Mouse (Mus musculus) cerebellum, adult 11-12 months (tissue): ENCODE results near the gene Syt1.

Experiments used
- DNase-seq: peaks from one replicate; pipeline ENCODE4 v3.0.0; 2022

Syt1 gene

DNA sequence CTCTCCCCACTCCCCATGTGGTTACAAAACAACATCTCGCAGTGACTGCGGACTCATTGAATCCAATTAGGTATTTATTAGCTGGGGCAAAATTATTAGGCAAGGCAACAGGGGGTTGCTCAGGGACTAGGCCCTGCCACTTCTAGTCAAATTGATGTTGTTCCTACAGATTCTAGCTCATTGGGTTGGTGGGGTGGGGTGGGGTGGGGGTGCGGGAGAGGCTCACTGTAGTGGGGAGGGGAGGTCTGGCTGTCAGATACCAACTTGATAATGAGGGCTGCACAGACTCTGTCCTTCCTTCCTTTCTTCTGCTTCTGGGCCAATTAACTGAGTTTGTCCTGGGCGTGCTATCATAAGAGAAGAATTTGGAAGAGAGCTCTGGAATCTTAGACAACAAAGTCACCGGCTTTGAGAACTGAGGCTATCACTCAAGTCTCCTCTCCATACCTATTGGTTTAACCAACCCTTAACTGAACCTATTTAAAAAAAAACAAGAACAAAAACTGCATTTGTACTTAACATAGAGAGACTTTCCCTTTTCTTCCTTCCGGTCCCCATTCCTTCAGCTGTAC lies 441.1 kb downstream of the Syt1 start:
- no peak for DNase-seq

DNA sequence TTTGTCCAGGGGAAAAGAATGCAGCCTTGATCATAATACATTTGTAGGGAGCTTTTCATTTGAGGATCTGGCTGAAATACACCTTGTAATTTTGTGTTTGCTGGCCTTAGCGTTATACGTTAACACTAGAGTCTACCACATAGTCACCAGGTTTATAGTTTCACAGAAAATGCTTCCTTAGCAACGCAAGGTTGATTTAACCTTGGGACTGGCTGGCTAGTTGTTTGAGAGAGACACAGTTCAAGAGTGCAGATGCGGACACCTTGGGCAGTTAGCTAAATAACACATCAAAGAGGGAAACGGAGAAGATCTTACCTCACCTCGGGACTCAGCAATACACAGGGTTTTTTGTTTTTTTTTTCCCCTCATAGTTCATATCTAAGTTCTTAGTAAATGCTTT lies 441.9 kb downstream of the Syt1 start:
- DNase-seq = no peak

DNA sequence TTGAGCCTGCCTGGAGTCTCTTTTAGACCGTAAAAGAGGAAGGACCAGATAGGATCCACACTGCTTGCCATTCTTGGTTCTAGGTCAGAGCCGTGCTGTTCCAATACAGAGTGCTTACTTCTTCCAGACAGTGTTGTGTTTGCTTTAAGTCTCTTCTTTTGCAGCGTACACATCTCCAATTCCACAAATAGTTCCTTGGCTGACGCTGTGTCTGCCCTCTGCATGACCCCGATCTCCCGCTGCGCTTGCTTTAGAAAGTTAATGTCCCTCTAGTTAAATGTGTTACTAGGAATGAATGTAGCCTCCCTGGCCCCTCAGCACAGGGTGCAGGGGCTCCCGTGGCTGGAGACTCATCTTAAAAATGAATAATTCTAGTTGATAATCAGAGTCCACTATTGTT lies 442.6 kb downstream of the Syt1 start:
- no peak for DNase-seq

DNA sequence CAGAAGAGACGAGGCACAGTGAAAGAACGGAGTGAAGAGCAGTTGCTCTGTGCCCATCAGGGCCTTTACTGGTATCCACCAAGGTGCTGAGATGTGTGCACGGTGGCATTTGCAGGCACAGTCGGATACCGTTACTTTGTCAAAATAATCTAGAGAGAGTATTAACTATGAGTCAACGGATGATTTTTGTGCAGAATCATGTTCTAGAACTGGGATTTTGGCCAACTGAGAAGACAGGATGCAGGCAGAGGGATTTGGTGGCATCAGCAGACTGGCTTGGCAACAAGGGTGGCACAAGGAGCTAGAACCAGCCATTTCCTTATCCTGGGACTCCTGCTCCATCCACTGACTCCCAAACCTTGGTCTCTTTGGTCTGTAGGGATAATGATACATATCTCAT lies 443.3 kb downstream of the Syt1 start:
- peak; percentile 76 for DNase-seq

DNA sequence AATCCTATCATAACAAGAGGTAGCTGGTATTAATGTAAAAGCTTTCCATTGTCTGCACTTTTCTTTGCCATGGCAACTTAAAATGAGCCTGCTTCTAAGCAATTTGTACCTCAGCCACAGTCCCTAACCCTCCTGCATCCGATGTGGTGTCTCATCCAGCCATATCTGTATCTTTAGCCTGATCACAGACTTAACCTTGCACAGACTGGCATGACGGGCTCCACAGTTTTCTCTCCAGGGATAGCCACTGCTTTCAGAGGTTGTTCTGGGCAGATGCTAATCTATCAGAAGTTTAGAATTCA lies 451.2 kb downstream of the Syt1 start:
- DNase-seq = no peak

DNA sequence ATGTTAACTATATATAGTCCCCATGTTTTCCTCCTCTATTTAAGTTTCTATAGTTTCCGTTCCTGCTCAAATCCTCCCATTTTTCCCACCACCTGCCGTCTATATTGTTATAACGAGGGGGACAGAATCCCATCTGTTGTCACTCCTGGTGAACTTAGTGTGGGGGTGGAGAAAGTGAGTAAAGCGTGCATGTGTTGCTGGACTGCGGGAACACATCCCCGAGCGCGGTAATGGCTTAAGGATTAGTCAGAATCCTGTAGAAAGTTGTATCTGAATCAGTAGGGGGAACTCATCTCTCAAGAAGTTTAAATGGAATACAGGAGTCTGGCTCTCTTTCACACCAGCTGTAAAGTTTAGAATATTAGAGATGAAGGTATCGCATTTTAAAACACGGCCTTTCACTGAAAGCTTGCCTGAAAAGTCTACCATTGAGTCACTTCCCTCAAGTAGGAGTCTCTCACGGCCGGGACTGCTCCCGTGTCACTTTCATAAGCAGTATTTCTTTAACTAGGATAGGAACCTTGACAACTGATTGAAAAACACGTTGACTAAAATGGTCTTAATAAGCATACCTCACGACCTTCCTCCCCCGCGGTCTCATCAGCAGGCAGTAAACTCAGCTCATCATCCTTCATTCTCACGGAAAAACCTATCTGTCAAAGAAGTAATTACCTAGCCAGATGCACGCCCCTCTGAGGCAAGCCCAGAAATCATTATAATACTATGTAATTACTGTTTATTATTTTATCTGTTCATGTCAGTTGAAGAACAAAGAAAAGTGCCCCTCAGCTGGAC lies 451.8 kb downstream of the Syt1 start:
- DNase-seq = no peak

DNA sequence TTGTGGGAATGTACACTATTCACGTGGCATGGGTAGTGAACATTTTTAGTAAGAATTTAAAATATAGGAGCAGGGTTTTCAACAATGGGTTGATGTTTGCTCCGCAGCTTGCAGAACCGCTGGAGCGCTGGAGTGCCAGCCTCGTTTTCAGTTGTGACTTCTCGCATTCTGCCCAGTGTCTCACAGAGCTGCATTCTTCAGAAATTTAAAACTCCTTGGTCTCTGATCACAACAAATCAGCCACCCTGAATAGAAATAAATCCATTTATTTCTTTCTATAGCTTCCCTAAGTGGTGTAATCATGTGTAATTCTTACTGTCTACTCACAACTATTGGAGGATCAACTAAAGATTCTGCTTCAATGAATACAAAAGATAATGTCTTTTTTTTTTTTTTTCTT lies 458.2 kb downstream of the Syt1 start:
- no peak for DNase-seq

DNA sequence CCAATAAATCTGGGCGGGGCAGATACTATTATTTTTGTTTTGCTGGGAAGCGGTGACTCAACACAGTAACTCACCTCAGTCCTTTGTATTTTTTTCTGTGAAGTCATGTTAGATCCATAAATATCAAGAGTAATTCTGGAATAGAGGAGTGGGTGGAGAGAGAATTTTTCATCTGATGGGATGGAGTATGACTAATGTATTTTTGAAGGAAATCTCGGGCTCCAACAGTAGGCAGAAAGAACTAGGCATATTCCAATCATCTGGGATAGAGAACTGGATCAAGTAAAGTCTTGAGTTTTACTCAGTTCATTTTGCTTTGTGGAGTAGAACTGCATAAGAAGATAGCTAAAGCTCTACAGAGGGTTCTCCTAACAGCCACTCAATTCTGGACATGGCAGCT lies 465.1 kb downstream of the Syt1 start:
- no peak for DNase-seq

DNA sequence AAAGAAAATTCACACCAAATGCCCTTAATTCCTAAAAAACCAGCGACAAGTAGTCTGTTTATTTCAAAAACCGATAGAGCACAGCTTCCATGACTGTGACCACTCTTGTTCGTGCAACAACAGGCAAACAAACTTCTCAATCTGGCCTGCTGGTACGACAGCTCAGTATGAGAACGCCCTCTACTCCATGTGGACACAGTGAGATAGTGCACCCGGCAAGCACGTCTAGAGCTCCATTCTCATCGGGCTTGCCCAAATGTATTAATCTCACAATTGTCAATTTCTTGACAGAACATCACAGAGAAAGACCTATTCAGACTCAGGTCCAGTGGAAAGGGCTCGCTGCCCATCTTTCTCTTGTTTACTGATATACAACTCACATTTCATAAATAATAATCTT lies 469.2 kb downstream of the Syt1 start:
- no peak for DNase-seq

DNA sequence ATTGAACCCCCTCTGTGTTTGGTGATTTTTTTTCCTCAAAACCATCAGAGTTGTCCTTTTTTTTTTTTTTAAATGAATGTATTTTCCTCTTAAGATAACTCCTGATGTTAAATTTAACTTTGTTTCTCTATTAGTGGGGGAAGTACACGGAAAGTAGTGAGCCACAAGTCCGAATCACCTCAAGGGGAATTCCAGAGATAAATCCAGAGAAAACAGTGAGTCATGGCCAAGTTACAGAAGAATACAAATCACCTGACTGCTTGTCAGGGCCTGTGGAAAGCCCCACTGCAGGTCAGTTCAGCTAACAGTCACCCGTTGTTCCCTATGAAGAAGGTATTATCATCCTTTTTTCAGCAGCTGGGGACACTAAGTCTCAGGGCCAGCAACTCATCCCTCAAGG lies 472.2 kb downstream of the Syt1 start:
- DNase-seq = no peak

DNA sequence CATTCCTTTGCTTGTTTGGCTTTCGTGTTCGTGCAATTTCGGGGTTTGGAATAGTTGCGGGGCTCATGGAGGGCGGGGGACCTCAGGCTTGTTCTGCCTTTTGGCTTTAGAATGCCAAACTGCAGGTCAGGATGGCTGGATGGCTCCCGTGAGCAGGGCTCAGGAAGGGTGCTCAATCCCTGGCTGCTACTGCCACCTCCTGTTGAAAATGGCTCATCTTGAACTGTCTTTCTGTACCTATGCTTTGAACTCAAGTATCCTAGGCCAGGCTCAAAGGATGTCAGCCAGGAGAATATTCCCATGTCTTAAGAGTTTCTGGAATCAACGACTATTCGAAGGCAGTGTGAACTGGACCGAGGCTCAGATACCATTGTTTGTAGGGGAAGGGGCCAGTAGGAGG lies 473.1 kb downstream of the Syt1 start:
- DNase-seq = no peak

DNA sequence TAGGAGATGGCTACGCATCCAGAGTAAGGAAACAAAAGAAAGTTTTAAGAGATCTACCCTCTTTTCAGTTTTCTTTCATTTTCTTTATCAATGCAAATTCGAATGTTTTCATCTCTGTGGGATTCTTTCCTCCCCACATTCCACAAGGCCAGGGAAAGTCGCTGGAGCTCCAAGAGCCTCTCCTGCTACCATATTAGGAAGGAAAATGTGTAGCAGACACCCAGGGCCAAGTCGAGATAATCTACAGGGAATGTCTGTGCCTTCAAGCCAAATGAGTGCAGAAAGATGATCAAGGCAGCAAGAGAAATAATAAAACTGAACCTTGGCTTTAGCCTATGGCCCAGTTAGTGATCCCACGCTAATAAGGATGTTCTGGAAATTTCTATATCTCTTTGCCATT lies 474.9 kb downstream of the Syt1 start:
- DNase-seq = no peak

DNA sequence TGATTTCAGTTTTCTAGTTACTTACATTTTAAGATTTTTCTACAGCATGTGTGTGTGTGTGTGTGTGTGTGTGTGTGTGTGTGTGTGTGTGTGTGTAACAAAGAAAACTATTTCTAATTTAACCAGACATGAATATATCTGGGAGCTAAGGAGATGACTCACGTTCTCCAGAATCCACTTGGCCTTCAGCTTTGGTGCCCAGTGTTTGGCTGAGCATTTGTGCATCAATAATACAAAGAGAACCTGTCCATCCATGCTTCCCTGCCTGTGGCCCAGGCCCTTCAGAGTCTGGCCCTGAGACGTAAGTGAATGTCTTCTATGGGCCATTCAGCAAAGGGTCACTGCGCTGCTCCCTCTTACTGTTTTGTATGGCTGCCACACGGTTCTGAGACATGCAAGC lies 476.7 kb downstream of the Syt1 start:
- no peak for DNase-seq

DNA sequence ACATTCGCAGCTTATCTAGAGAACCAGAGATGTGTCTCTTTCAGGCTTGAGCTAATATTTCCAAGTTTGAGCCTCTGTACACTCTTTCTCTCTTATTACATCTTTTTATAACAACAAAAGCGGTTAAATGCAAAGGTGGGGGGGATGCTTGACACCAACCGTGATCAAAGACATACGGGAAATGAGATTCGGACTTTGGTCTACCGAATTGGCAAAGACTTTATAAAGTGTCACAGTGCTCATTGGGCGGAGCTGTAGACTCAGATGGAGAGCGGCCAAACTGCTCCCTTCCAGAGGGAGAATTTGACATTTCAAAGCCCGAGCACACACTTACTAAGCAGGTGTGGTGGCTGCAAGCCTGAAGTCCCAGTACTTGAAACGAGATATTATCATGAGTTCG lies 477.9 kb downstream of the Syt1 start:
- DNase-seq = no peak

DNA sequence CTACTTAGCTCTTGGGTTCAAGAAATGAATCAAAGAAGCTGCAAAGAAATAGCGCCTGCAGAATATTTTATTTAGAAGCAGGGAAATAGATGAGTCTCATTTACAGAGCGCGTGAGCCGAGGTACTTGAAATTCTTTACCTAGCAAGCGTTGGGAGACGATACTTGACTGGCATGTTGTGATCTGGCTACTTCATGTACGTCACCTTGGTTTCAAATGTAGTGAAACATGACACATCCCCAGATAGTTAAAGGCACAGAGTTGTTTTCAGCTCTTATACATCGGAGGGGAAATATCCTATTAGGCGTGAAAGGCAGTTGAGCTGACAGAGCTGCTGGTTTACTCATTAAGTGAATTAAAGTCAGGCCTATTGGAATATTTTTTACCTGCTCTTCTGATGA lies 478.5 kb downstream of the Syt1 start:
- DNase-seq = no peak

DNA sequence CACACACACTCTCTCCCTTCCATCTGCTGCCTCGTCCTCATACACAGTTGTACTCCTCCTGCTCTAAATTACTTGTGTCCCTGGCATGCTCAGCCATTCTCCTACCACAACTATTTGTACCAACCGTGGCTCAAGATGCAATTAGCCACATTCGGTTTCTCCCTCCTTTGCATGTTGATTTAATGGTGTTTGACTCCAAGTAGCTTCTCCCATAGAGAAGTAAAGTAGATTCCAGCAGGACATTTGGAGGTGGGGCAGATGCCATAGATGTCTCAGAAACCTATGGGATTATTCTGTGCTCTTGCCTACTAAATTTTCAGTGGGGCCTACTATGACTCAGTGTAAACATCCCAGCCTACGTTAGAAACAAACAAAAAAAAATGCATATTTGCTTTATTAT lies 479.1 kb downstream of the Syt1 start:
- DNase-seq = no peak

DNA sequence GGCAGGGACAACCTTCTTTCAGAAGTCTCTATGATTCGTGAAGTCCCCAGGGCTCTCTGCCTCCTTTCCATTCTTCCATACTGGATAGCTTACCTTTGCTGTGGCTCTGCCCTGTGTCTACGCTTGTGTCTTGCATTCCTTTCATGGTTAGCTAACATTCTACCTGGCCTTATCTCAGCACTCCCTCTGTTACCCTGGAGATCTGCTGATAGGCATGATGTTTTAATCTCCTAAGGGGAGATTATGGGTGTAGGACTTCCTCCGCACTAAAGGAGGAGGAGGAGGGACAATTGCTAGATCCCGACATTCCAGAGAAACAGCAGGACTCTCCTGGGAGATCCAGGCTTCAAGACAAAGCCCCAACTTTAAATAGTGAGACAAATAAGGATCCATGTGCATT lies 479.7 kb downstream of the Syt1 start:
- DNase-seq = no peak

DNA sequence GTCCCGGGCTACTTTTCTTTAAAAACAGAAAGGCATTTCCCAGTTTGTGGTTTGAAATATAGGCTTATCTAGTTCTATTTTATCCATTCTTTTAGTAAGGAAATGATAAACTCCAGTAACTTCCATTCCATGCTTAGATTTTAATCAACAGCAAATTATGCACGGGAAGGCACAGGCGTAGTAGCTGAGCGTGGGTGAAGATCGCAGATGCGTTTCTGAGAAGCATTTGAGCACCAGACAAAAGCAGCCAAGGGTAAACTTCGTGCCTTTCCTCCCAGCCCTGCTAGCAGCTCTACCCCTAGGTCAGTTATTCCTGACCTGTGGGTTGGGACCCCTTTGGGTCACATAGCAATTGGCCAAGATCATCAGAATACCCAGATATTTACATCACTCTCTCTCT lies 482.4 kb downstream of the Syt1 start:
- no peak for DNase-seq

DNA sequence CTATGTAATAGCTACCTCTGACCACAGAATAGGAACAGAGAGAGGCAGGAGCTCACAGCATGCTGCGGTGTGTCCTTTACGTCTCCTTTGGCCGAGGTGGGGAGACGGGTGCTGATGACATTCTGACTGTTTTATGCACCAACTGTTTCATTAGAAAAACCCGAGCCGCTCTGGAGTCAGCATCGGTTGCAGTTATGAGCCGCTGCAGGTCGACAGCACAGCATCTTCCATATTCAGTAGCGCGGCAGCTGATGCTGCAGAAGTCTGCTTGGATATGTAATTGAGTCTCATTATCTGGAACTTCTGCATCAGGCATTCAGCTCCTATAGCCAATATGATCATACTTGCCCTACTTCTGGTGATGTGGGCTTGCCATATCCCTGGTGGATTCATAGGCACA lies 485.3 kb downstream of the Syt1 start:
- DNase-seq = no peak

DNA sequence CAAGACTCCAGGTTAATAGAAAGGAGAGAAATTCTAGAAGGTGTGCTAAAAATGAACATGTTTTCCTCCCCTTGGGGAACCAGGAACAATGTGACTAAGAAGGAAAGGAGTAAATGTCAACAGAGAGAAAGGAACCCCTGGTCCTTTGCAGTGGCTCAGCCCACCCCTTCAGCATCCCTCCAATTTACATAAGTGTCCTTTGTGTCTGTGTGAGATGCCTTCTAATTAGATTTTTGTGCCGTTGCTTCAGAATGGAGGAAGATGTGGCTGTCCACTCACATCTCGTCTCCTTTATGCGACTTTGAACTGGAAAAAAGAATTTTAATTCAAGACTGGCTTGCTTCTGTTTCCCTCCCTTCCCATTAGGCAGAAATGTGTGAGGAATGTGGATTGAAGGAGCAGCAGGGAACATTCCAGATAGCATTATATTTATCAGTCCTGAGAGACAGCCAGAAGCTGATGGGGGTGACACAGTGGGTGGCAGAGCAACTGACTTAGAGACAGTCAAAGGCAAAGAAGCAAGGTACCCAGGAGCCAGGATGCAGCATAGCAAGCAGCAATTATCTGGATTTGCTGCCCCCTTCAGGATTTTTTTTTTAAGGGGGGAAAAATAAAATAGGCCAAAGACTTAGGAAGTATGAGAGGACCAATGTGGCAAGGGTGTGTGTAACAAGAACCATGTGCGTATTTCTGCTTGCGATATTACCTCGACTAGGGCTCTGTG lies 486.3 kb downstream of the Syt1 start:
- DNase-seq = peak; percentile 25

DNA sequence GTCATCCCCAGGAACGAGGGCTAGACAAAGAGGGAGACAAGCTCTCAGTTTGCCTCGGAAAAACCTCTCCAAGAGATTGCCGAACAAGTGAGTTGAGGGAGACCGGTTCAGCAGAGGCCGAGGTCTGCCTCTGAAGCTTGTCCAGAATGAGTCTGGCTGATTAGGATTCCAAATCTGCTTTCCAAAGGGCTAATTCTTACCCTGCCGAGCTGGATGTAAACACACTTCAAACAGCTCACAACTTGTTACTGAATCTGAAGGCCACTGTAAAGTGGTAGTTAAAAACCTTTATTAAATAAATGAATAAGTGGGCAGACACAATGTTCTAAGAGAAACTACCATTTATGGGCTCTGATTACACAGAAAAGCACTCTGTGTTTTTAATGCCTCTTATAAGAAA lies 491.6 kb downstream of the Syt1 start:
- no peak for DNase-seq

DNA sequence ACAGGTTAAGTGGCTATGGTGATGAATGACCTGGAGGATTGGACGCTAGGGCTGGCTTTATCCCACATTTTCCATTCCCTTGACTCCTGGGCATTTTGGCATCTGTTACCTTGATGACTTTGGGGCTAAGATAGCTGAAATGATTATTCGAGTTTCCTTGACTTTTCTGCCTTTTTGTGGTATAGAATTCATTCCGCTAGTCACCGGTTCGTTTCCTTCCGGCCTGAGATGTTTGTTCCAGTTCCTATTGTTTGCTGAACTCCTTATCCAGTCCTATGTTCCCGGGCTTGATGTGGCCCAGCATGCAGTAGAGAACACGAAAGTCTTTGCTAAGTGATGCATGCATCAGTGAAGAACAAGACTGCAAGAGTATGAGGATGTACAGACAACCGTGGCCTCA lies 493.7 kb downstream of the Syt1 start:
- DNase-seq = no peak

DNA sequence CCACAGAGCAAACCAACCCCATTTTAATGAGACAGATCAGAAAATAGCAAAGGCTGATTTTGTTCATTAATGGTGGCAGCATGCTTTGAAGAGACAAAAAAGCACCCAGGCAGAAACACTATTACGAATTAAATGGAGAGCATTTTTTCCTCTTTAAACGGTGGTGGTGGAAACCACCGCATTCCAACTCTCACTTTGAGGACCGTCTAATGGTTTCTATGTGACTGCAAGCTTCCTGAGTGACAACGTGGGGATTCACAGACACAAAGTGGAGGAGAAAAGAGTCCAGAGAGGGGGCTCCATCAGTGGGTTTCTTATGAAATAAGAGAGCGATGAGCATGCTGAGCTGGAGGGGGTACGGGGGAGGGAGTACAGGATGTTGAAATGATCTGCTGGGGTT lies 496.1 kb downstream of the Syt1 start:
- DNase-seq = no peak

DNA sequence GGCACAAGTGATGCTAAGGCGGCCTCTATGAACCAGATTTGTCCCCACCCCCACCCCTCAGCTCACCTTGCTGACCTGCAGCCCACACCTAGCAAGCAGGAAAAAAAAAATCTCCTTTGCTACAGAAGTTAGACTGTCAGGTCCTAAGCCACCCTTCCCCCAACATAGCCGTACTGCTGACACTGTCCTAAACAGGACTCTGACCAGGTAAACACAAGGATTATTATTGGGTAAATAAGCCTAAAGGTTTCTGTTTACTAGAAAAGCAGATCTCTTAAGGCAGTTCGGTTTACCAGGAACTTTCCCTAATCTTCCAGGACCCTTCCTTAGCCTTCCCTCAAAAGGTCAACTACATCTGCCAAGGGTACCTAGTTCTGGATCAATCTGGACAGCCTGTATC lies 501.2 kb downstream of the Syt1 start:
- no peak for DNase-seq

DNA sequence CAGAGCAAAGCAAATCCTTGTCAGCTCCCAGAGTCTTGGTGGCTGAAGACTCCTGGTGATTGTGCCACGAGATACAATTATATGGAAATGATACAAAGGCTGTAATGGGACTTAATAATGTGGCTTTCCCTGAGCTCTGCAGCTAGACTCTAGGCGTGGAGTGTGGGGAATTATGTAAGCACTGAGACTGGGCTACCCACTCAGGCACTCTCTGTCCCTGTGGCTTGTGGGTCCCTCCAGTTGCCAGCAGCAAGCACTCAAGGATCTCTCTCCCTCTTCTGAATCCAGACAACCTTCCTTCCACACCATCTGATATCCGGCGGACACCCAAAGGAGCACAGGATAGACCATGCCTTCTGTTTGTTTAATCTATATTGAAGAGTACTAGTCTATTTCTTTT lies 503.9 kb downstream of the Syt1 start:
- no peak for DNase-seq
